ENCODE assay signal across 19 mouse cellular contexts in genomic region chr6:54286813-54287212, GRCm38 (mm10). TPM values are rescaled to one million over a fixed set of nuclear protein-coding genes. Genes with fewer than 3 reads are reported as not detected.
"Had no signal": no experiment of that assay in that cellular context is flagged by ENCODE, and none has a peak within 500 bp of the region (broad histone marks: within the 10 kb centered on the region; RNA-seq: fewer than 3 reads in every experiment).

No protein-coding gene starts in this region.

- H3K9ac ChIP-seq: lung, embryonic 14.5 days; midbrain, embryonic 12.5 days; neural tube, embryonic 13.5 days; neural tube, embryonic 15.5 days had no signal

- H3K4me2 ChIP-seq: lung, embryonic 14.5 days; midbrain, embryonic 12.5 days; neural tube, embryonic 13.5 days; neural tube, embryonic 15.5 days had no signal

- H3K9me3 ChIP-seq: midbrain, embryonic 10.5 days; midbrain, embryonic 12.5 days; neural tube, embryonic 13.5 days; neural tube, embryonic 15.5 days had no signal

- H3K27me3 ChIP-seq: midbrain, embryonic 12.5 days; neural tube, embryonic 13.5 days; neural tube, embryonic 15.5 days had no signal

- H3K27ac ChIP-seq: midbrain, embryonic 10.5 days; midbrain, embryonic 12.5 days; neural tube, embryonic 13.5 days; neural tube, embryonic 15.5 days had no signal

- H3K36me3 ChIP-seq: midbrain, embryonic 12.5 days; neural tube, embryonic 13.5 days; neural tube, embryonic 15.5 days had no signal

- ATAC-seq: midbrain, embryonic 16.5 days had no signal

- DNase-seq: lung, embryonic 14.5 days; lung, postnatal 10 days; lung, postnatal 4 days; midbrain, embryonic 14.5 days; retina, postnatal 1 day; right cerebral cortex, adult 18-20 months; right cerebral cortex, postnatal 25 days; right cerebral cortex, postnatal 4 days; spleen, adult 18-20 months; thymus, adult 18-20 months; thymus, postnatal 14 days; thymus, postnatal 36 days had no signal

- H3K4me3 ChIP-seq: midbrain, embryonic 10.5 days; midbrain, embryonic 12.5 days; myocyte; neural tube, embryonic 13.5 days; neural tube, embryonic 15.5 days had no signal

- H3K4me1 ChIP-seq: midbrain, embryonic 12.5 days; neural tube, embryonic 13.5 days; neural tube, embryonic 15.5 days had no signal

RNA-seq across cellular contexts. Expression of gene Prr15, which starts 38.8 kb away (rescaled TPM):
- total RNA-seq: megakaryocyte, adult 5-6 weeks had no signal
